Mouse (Mus musculus) Muller cell, postnatal 12 days (primary cell): ENCODE measurements at regions not wholly inside any gene's neighbourhood (a gene's known extent, or its start where the extent isn't known, plus 50 kb on each side); places are given as distances from the start of the nearest gene placed in this dataset.

Experiments used
- DNase-seq: peaks from one replicate; pipeline ENCODE4 v3.0.0-alpha.2; 2015; ENCODE audit errors: inconsistent ontology term

GRCm38 (mm10) chr2:50538068-50538467 is 241.5 kb upstream of the Mmadhc start:
- DNase-seq: no peak

GRCm38 (mm10) chr2:50535085-50535878 is 238.7 kb upstream of the Mmadhc start:
- DNase-seq: no peak

- no peak for DNase-seq
These were observed 237.1 kb upstream of the Mmadhc start for GRCm38 (mm10) chr2:50533702-50534101.

GRCm38 (mm10) chr2:50527425-50527824 is 230.8 kb upstream of the Mmadhc start:
- DNase-seq: no peak

- DNase-seq: no peak
These were observed 228.4 kb upstream of the Mmadhc start for GRCm38 (mm10) chr2:50524838-50525615.

GRCm38 (mm10) chr2:50520169-50520568 is 223.6 kb upstream of the Mmadhc start:
- DNase-seq: peak; percentile 7

GRCm38 (mm10) chr2:50519129-50519504 is 222.5 kb upstream of the Mmadhc start:
- no peak for DNase-seq

GRCm38 (mm10) chr2:50518371-50519128 is 221.9 kb upstream of the Mmadhc start:
- DNase-seq: no peak

- DNase-seq: no peak
These were observed 216.7 kb upstream of the Mmadhc start for GRCm38 (mm10) chr2:50513276-50513675.

GRCm38 (mm10) chr2:50498713-50499112 is 202.1 kb upstream of the Mmadhc start:
- DNase-seq: no peak

GRCm38 (mm10) chr2:50496057-50496433 is 199.4 kb upstream of the Mmadhc start:
- peak; percentile 14 for DNase-seq

- DNase-seq: peak; percentile 95
These were observed 198.8 kb upstream of the Mmadhc start for GRCm38 (mm10) chr2:50495141-50496056.

- DNase-seq: peak; percentile 81
These were observed 197.2 kb upstream of the Mmadhc start for GRCm38 (mm10) chr2:50493597-50494335.

GRCm38 (mm10) chr2:50463799-50464198 is 167.2 kb upstream of the Mmadhc start:
- DNase-seq: peak; percentile 66

GRCm38 (mm10) chr2:50462378-50462777 is 165.8 kb upstream of the Mmadhc start:
- peak; percentile 43 for DNase-seq

- no peak for DNase-seq
These were observed 160.1 kb upstream of the Mmadhc start for GRCm38 (mm10) chr2:50456654-50457053.

GRCm38 (mm10) chr2:50448117-50448516 is 151.5 kb upstream of the Mmadhc start:
- peak; percentile 86 for DNase-seq

- DNase-seq: no peak
These were observed 149.4 kb upstream of the Mmadhc start for GRCm38 (mm10) chr2:50445963-50446485.

- DNase-seq: peak; percentile 75
These were observed 143.7 kb upstream of the Mmadhc start for GRCm38 (mm10) chr2:50440333-50440732.

GRCm38 (mm10) chr2:50433166-50433565 is 136.6 kb upstream of the Mmadhc start:
- DNase-seq: no peak
